9 mouse cellular contexts compared by ENCODE assay signal in genomic region chr12:79748862-79749261, GRCm38 (mm10).
DNase-seq lines count a peak whose midpoint lies in the region; ATAC-seq and TF ChIP-seq lines count a peak whose summit lies in the region.
"Had no signal": no experiment of that assay in that cellular context is flagged by ENCODE, and none has a peak within 500 bp of the region (broad histone marks: within the 10 kb centered on the region; RNA-seq: fewer than 3 reads in every experiment).

No protein-coding gene starts in this region.

- no peak overlapping the region for H3K4me3 ChIP-seq in heart, adult 2 months
- H3K4me3 ChIP-seq in heart, embryonic 10.5 days: no peak overlapping the region
- H3K4me3 ChIP-seq in lung, postnatal 0 days (ENCODE audit: low read depth, low read length): no peak overlapping the region
- H3K4me3 ChIP-seq in stomach, embryonic 16.5 days (replicated peaks; ENCODE audit: low read length): no peak overlapping the region

- 32% methylated on average over 4 of the region's 4 CpGs for WGBS in heart, adult 2 months
- WGBS in heart, embryonic 10.5 days: 60% methylated on average over 4 of the region's 4 CpGs
- WGBS in lung, postnatal 0 days: 41% methylated on average over 4 of the region's 4 CpGs
- 57% methylated on average over 4 of the region's 4 CpGs for WGBS in stomach, embryonic 16.5 days

- H3K27me3 ChIP-seq in heart, adult 2 months (ENCODE audit: control insufficient read depth, insufficient read depth, low read length): no peaks in the 10 kb centered on the region
- H3K27me3 ChIP-seq in heart, embryonic 10.5 days (ENCODE audit: insufficient read depth, poor library complexity, severe bottlenecking): no peaks in the 10 kb centered on the region
- H3K27me3 ChIP-seq in lung, postnatal 0 days (replicated peaks; ENCODE audit: insufficient read depth, low read length): no peaks in the 10 kb centered on the region
- H3K27me3 ChIP-seq in stomach, embryonic 16.5 days (ENCODE audit: control insufficient read depth, insufficient read depth, low read length): no peaks in the 10 kb centered on the region

- no peaks in the 10 kb centered on the region for H3K79me2 ChIP-seq in heart, adult 2 months (replicated peaks; ENCODE audit: control insufficient read depth, insufficient read depth, low read length)

- peaks cover 20% of the 10 kb centered on the region for H3K4me1 ChIP-seq in heart, adult 2 months (ENCODE audit: control insufficient read depth, insufficient read depth, low read length)
- peaks cover 75% of the 10 kb centered on the region for H3K4me1 ChIP-seq in heart, embryonic 10.5 days
- peaks cover 27% of the 10 kb centered on the region for H3K4me1 ChIP-seq in lung, postnatal 0 days (ENCODE audit: insufficient read depth, low read depth, low read length)
- H3K4me1 ChIP-seq in stomach, embryonic 16.5 days (ENCODE audit: control insufficient read depth, insufficient read depth, low read length): peaks cover 45% of the 10 kb centered on the region

- peak overlapping the region; percentile 55 for H3K27ac ChIP-seq in heart, adult 2 months
- no peak overlapping the region for H3K27ac ChIP-seq in heart, embryonic 10.5 days
- peak overlapping the region; percentile 43; the same call in 1 of the 2 replicates for H3K27ac ChIP-seq in lung, postnatal 0 days (ENCODE audit: low read length)
- peak overlapping the region; percentile 80; the same call in 1 of the 2 replicates for H3K27ac ChIP-seq in stomach, embryonic 16.5 days (ENCODE audit: low read length)
- H3K27ac ChIP-seq: liver, embryonic 14.5 days had no signal

- TF ChIP-seq CTCF in heart, adult 2 months (IDR thresholded peaks at IDR 0.05): no peak
- TF ChIP-seq CTCF in lung, postnatal 0 days (IDR thresholded peaks at IDR 0.05): no peak

- H3K4me2 ChIP-seq in lung, postnatal 0 days (replicated peaks; ENCODE audit: low read depth, low read length): no peak overlapping the region
- H3K4me2 ChIP-seq in stomach, embryonic 16.5 days (ENCODE audit: low read depth, low read length): no peak overlapping the region

- H3K9me3 ChIP-seq in heart, embryonic 10.5 days: no peaks in the 10 kb centered on the region
- H3K9me3 ChIP-seq in lung, postnatal 0 days (ENCODE audit: low read length): no peaks in the 10 kb centered on the region
- no peaks in the 10 kb centered on the region for H3K9me3 ChIP-seq in stomach, embryonic 16.5 days (replicated peaks; ENCODE audit: control insufficient read depth, low read length)

- peak; percentile 54 to 61 for DNase-seq in heart, adult 2 months
- DNase-seq in heart, embryonic 10.5 days (ENCODE audit: low spot score): no peak
- peak; percentile 76 for DNase-seq in lung, postnatal 0 days (ENCODE audit: low spot score)
- no peak for DNase-seq in lung, postnatal 25 days (ENCODE audit: low spot score)
- DNase-seq in heart, postnatal 4 days: peak; percentile 44
- no peak for DNase-seq in urinary bladder, adult 2 months (ENCODE audit: low spot score)
- DNase-seq: cerebellum, postnatal 25 days had no signal

- TF ChIP-seq EP300 in heart, adult 2 months (IDR thresholded peaks at IDR 0.05; ENCODE audit: insufficient read depth, low read depth, low read length): peak; percentile 58; the same call in 1 of the 2 replicates
- TF ChIP-seq EP300 in lung, postnatal 0 days (IDR thresholded peaks at IDR 0.05): peak; percentile 78

- peak; percentile 42 for ATAC-seq in lung, postnatal 0 days
- no peak for ATAC-seq in stomach, embryonic 16.5 days (ENCODE audit: insufficient read depth, low FRiP score)

- intact Hi-C loops in heart, adult 2 months (cut with DNase I): no loop called here

- no peak for TF ChIP-seq POLR2A in heart, adult 2 months (IDR thresholded peaks at IDR 0.05; ENCODE audit: insufficient read depth, low read depth, low read length)

- peaks cover 3% of the 10 kb centered on the region; the same call in 1 of the 2 replicates for H3K36me3 ChIP-seq in heart, adult 2 months (ENCODE audit: control insufficient read depth, insufficient read depth, low read length)
- no peaks in the 10 kb centered on the region for H3K36me3 ChIP-seq in heart, embryonic 10.5 days
- no peaks in the 10 kb centered on the region for H3K36me3 ChIP-seq in lung, postnatal 0 days (ENCODE audit: insufficient read depth, low read length)
- no peaks in the 10 kb centered on the region for H3K36me3 ChIP-seq in stomach, embryonic 16.5 days (ENCODE audit: control insufficient read depth, insufficient read depth, low read length)

- H3K9ac ChIP-seq in heart, adult 2 months (ENCODE audit: low read depth, low read length): no peak overlapping the region
- H3K9ac ChIP-seq in lung, postnatal 0 days (replicated peaks; ENCODE audit: low read depth): no peak overlapping the region
- no peak overlapping the region for H3K9ac ChIP-seq in stomach, embryonic 16.5 days (ENCODE audit: low read length)
- H3K9ac ChIP-seq: liver, embryonic 14.5 days had no signal

Comparison
In these comparisons a context has a peak if more than half of its experiments do, and no peak if none do; other contexts are left out.
1. DNase-seq: peak in heart, adult 2 months (2 of 2), lung, postnatal 0 days (single experiment) and heart, postnatal 4 days (single experiment); none in heart, embryonic 10.5 days (single experiment), lung, postnatal 25 days (single experiment) and urinary bladder, adult 2 months (single experiment).